Mouse (Mus musculus): ENCODE data around the gene Gm8909. TPM values are rescaled to one million over a fixed set of nuclear protein-coding genes. Genes with fewer than 3 reads are reported as not detected.
"Not testable (repeated sequence)": the region's sequence is repeated elsewhere in the genome, so short reads cannot be mapped to it uniquely, and the experiment has no call there.

Gene Gm8909
- total and polyA plus RNA-seq, 3 experiments, result 0.25 to 35.5 TPM; not detected in 1

DNA sequence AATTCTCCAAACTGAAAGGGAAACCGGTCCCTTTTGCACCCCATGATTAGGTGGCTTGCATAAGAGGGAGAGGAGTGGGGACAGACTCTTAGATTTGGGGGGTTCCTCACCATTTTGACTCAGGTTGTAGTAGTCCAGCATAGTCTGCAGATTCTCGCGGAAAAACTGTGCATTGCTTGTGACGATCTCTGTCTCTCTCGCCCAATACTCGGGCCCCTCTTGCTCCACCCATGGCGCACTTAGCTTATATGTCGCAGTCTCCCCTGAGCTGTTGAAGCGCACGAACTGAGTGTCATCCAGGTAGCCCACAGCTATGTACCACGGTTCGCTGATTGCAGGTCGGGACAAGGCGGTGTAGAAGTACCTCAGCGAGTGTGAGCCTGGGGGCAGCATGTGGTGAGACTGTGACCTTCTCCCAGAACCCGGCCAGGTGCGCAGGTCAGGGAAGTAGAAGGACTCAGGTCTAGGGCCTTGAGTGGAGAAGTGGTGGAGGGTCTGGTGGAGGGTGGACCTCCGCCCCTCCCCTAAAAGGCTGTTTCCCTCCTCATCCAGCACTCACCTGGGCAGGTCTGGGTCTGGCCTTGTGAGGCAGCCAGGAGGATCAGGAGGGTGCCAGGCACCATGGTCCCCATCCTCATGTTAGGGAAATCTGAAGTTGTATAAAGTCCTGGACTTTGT, 21.3 kb upstream of the Gm8909 start:
- H3K79me2 ChIP-seq (replicated peaks; ENCODE audit: control insufficient read depth, extremely low read depth, insufficient read depth, poor library complexity, severe bottlenecking), result no peaks in the 10 kb centered on the region
- no peak overlapping the region for H3K4me3 ChIP-seq (replicated peaks in 1 of 3; ENCODE audit: low read depth in 2 of 3, low read length in 2 of 3, poor library complexity in 1 of 3)
- no peak for DNase-seq (ENCODE audit: extremely low read depth)
- H3K4me2 ChIP-seq (ENCODE audit: insufficient read depth, low read depth, poor library complexity, severe bottlenecking), result no peak overlapping the region
- dilution Hi-C loops (cut with MboI; ENCODE audit: extremely low pct_ligation_motif_present, extremely low pct_unique_long_range_greater_than_20kb, low sequenced_read_pairs), result no loop called here
- no peak for TF ChIP-seq POLR2A (IDR thresholded peaks at IDR 0.05; ENCODE audit: low read depth, low read length)
- no peak overlapping the region for H3K9ac ChIP-seq (ENCODE audit: insufficient read depth, low read depth)
- peaks cover 57% of the 10 kb centered on the region for H3K27me3 ChIP-seq (replicated peaks)
- in situ Hi-C loops (cut with MboI; ENCODE audit: low pct_ligation_motif_present, low pct_unique_long_range_greater_than_20kb, low sequenced_read_pairs), result loop anchor here (10.0 kb wide), 1 partner anchor 125 kb away; no protein-coding TSS in a partner anchor
- no peaks in the 10 kb centered on the region for H3K36me3 ChIP-seq (replicated peaks in 1 of 2; ENCODE audit: control insufficient read depth in 1 of 2, insufficient read depth in 1 of 2, low read length in 1 of 2)
- 0 out of 4 replicates have a peak, but pooled peaks cover 0 to 2% of the 10 kb centered on the region in 2 experiments for H3K4me1 ChIP-seq (ENCODE audit: control insufficient read depth in 1 of 2, insufficient read depth in 2 of 2)
- H3K27ac ChIP-seq (ENCODE audit: insufficient read depth, low read depth), result no peak overlapping the region
- no peaks in the 10 kb centered on the region for H3K9me3 ChIP-seq (replicated peaks; ENCODE audit: low read length)

DNA sequence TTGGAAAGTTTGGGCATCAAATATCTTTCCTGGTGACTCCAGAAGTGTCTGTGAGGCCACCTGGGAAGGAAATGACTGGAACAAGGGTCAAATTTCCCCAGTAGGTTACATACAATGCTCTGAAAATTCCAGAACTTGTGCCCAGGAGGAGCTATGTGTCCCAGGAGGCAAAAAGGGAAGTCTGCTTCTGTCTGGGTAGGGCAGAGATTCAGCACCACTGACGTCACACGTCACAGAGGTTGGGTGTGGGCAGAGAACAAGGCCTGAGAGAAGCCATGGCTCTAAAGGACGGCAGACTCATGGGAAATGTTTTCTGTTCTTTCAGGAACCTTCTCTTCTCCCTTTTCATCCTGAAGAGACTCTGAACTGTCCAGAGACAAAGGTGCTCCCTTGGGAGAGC, 19.2 kb upstream of the Gm8909 start:
- no peaks in the 10 kb centered on the region for H3K9me3 ChIP-seq (replicated peaks; ENCODE audit: low read length)
- H3K4me1 ChIP-seq (ENCODE audit: control insufficient read depth in 1 of 2, insufficient read depth in 2 of 2), result 0 out of 4 replicates have a peak, but pooled peaks cover 0 to 2% of the 10 kb centered on the region in 2 experiments
- TF ChIP-seq SIN3A (IDR thresholded peaks at IDR 0.05; ENCODE audit: low read length) (no peak), BHLHE40 (IDR thresholded peaks at IDR 0.05; ENCODE audit: low read depth, low read length) (no peak), E2F4 (IDR thresholded peaks at IDR 0.05; ENCODE audit: insufficient replicate concordance, low read depth, low read length) (no peak), JUN (IDR thresholded peaks at IDR 0.05; ENCODE audit: insufficient read depth, low read depth, low read length) (no peak), CHD1 (IDR thresholded peaks at IDR 0.05; ENCODE audit: low read depth, low read length) (no peak), ZNF384 (IDR thresholded peaks at IDR 0.05; ENCODE audit: low read depth, low read length) (no peak), USF2 (conservative IDR thresholded peaks at IDR 0.05; ENCODE audit: low read depth, low read length) (no peak)
- no peak for DNase-seq (ENCODE audit: extremely low read depth)
- no peak overlapping the region for H3K9ac ChIP-seq (ENCODE audit: insufficient read depth, low read depth)
- no peaks in the 10 kb centered on the region for H3K36me3 ChIP-seq (replicated peaks in 1 of 2; ENCODE audit: control insufficient read depth in 1 of 2, insufficient read depth in 1 of 2, low read length in 1 of 2)
- H3K27ac ChIP-seq (ENCODE audit: insufficient read depth, low read depth), result no peak overlapping the region
- dilution Hi-C loops (cut with MboI; ENCODE audit: extremely low pct_ligation_motif_present, extremely low pct_unique_long_range_greater_than_20kb, low sequenced_read_pairs) (no loop called here), in situ Hi-C loops (cut with MboI; ENCODE audit: low pct_ligation_motif_present, low pct_unique_long_range_greater_than_20kb, low sequenced_read_pairs) (no loop called here)
- no peak overlapping the region for H3K4me2 ChIP-seq (ENCODE audit: insufficient read depth, low read depth, poor library complexity, severe bottlenecking)
- no peaks in the 10 kb centered on the region for H3K79me2 ChIP-seq (replicated peaks; ENCODE audit: control insufficient read depth, extremely low read depth, insufficient read depth, poor library complexity, severe bottlenecking)
- peaks cover 52% of the 10 kb centered on the region for H3K27me3 ChIP-seq (replicated peaks)
- no peak overlapping the region for H3K4me3 ChIP-seq (replicated peaks in 1 of 3; ENCODE audit: low read depth in 2 of 3, low read length in 2 of 3, poor library complexity in 1 of 3)

DNA sequence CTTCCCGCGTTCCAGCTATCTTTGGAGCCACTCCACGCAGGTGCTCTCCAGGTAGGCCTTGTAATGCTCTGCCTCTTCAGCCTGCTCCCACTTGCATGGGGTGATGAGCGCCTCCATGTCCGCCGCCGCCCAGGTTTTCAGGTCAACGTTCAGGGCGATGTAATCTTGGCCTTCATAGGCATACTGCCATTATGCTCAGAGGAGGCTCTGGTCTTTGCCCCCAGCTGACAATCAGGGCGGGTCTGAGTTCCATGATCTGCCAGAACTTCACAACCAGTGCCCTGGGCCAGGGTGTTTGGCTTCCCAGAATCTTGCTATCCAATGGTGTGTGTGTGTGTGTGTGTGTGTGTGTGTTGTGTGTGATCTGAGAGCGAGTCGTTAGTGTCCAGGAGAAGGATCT, 13.9 kb upstream of the Gm8909 start:
- DNase-seq (ENCODE audit: extremely low read depth), result no peak
- H3K9ac ChIP-seq (ENCODE audit: insufficient read depth, low read depth), result no peak overlapping the region
- H3K4me3 ChIP-seq (replicated peaks in 1 of 3; ENCODE audit: low read depth in 2 of 3, low read length in 2 of 3, poor library complexity in 1 of 3), result no peak overlapping the region
- in situ Hi-C loops (cut with MboI; ENCODE audit: low pct_ligation_motif_present, low pct_unique_long_range_greater_than_20kb, low sequenced_read_pairs) (no loop called here), dilution Hi-C loops (cut with MboI; ENCODE audit: extremely low pct_ligation_motif_present, extremely low pct_unique_long_range_greater_than_20kb, low sequenced_read_pairs) (no loop called here)
- H3K4me1 ChIP-seq (ENCODE audit: control insufficient read depth in 1 of 2, insufficient read depth in 2 of 2), result 0 out of 4 replicates have a peak, but pooled peaks cover 0 to 2% of the 10 kb centered on the region in 2 experiments
- H3K79me2 ChIP-seq (replicated peaks; ENCODE audit: control insufficient read depth, extremely low read depth, insufficient read depth, poor library complexity, severe bottlenecking), result no peaks in the 10 kb centered on the region
- H3K9me3 ChIP-seq (replicated peaks; ENCODE audit: low read length), result no peaks in the 10 kb centered on the region
- no peak overlapping the region for H3K4me2 ChIP-seq (ENCODE audit: insufficient read depth, low read depth, poor library complexity, severe bottlenecking)
- TF ChIP-seq JUN (IDR thresholded peaks at IDR 0.05; ENCODE audit: insufficient read depth, low read depth, low read length) (no peak), MXI1 (IDR thresholded peaks at IDR 0.05; ENCODE audit: low read depth, low read length) (no peak), CTCF (conservative IDR thresholded peaks at IDR 0.05 in 1 of 2, IDR thresholded peaks at IDR 0.05 in 1 of 2; ENCODE audit: low read depth in 2 of 2, low read length in 2 of 2) (no peak), KAT2A (IDR thresholded peaks at IDR 0.05; ENCODE audit: insufficient replicate concordance, low read length) (no peak), ETS1 (conservative IDR thresholded peaks at IDR 0.05; ENCODE audit: low read depth, low read length) (no peak), MEF2A (IDR thresholded peaks at IDR 0.05; ENCODE audit: borderline replicate concordance, low read depth, low read length) (no peak)
- H3K27me3 ChIP-seq (replicated peaks), result peaks cover 24% of the 10 kb centered on the region
- H3K36me3 ChIP-seq (replicated peaks in 1 of 2; ENCODE audit: control insufficient read depth in 1 of 2, insufficient read depth in 1 of 2, low read length in 1 of 2), result no peaks in the 10 kb centered on the region
- H3K27ac ChIP-seq (ENCODE audit: insufficient read depth, low read depth), result no peak overlapping the region

- H3K27me3 ChIP-seq (replicated peaks); dilution Hi-C loops (cut with MboI; ENCODE audit: extremely low pct_ligation_motif_present, extremely low pct_unique_long_range_greater_than_20kb, low sequenced_read_pairs); H3K36me3 ChIP-seq (replicated peaks in 1 of 2; ENCODE audit: control insufficient read depth in 1 of 2, insufficient read depth in 1 of 2, low read length in 1 of 2); H3K4me3 ChIP-seq (replicated peaks in 1 of 3; ENCODE audit: low read depth in 2 of 3, low read length in 2 of 3, poor library complexity in 1 of 3); DNase-seq (ENCODE audit: extremely low read depth); H3K79me2 ChIP-seq (replicated peaks; ENCODE audit: control insufficient read depth, extremely low read depth, insufficient read depth, poor library complexity, severe bottlenecking); H3K4me1 ChIP-seq (ENCODE audit: control insufficient read depth in 1 of 2, insufficient read depth in 2 of 2); in situ Hi-C loops (cut with MboI; ENCODE audit: low pct_ligation_motif_present, low pct_unique_long_range_greater_than_20kb, low sequenced_read_pairs); H3K9me3 ChIP-seq (replicated peaks; ENCODE audit: low read length); H3K9ac ChIP-seq (ENCODE audit: insufficient read depth, low read depth); H3K27ac ChIP-seq (ENCODE audit: insufficient read depth, low read depth); H3K4me2 ChIP-seq (ENCODE audit: insufficient read depth, low read depth, poor library complexity, severe bottlenecking): not testable (repeated sequence)
Measured at GRCm38 (mm10) chr17:36179446-36179845, 11.1 kb upstream of the Gm8909 start.

Measured in CH12.LX (cell line).